Mouse (Mus musculus): ENCODE measurements around the gene Clasp1. TPM values are rescaled to one million over a fixed set of nuclear protein-coding genes. Genes with fewer than 3 reads are reported as not detected.

The Clasp1 gene
- polyA plus RNA-seq, 1 experiment from 2014 or later: 98.6 TPM

DNA sequence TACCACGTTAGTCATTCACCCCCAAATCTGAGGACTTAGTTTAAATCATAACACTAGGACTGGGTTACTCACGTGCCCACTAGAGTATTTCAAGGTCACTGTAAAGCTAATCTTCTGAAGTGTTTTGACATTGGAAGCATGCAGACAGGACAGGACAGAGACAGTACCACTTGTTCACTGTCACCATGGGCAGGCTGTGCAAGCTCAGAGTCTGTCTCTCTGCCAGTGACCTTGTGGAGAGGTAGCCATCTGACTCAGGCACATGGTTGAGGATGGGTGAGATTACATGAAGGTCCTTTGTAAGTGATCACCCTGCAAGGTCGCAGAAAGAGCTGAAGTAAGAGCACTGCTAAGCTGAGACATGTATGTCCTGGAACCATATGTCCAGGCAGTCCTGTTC is 122.1 kb downstream of the Clasp1 start:
- Histone ChIP-seq H3K9me3 (ENCODE audit: control insufficient read depth, low read length) (no peaks in the 10 kb centered on the region), H3K27me3 (ENCODE audit: control insufficient read depth, insufficient read depth, low read length) (no peaks in the 10 kb centered on the region), H3K4me1 (ENCODE audit: control insufficient read depth, insufficient read depth, low read length) (no peaks in the 10 kb centered on the region), H3K36me3 (ENCODE audit: control insufficient read depth, insufficient read depth, low read length) (peaks cover 25% of the 10 kb centered on the region), H3K4me3 (ENCODE audit: low read depth, low read length) (no peak overlapping the region), H3K27ac (ENCODE audit: low read depth, low read length) (no peak overlapping the region), H3K4me2 (ENCODE audit: low read depth) (no peak overlapping the region), H3K9ac (ENCODE audit: low read length) (no peak overlapping the region)
- ATAC-seq (ENCODE audit: insufficient read depth, low FRiP score, low TSS enrichment) (no peak), DNase-seq (ENCODE audit: low spot score) (no peak)
- 91% methylated on average over 3 of the region's 3 CpGs for WGBS

DNA sequence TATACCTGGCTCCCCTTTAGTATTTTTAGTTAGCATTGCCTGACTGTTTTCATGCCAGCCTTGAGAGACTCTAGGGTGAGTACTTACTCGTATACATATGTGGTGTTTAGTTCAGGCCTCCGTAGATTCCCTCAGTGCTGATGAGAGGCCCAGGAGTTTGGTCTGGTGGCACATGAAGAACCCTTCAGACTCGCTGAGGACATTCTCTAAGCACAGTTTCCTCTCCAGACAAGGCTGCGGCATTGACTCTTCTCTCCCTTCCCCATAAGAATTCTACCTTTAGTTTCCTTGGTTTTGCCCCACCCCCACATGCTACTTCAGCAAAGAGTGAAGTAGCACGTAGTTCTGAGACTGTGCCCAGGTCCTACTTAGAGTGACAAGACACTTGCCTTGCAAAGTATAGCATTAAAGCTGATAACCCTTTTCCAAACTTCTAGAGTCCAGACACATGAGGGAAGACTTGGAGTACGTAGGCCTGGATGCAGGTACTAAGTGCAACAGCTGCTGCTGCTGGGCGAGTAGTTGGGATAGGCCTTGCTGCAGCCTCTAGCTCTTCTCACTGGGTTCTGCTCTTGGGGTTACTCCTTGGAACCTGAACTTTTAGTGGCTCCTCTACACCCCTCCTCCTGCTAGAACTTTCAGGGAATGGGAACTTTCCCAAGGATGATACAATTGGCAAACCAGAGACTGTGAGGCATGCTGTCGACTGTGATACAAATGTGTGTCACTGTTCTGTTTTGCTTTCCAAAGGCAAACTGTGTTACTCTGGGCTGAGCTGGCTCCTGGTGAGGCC is 123.1 kb downstream of the Clasp1 start:
- H3K27me3 ChIP-seq (ENCODE audit: control insufficient read depth, insufficient read depth, low read length): no peaks in the 10 kb centered on the region
- ATAC-seq (ENCODE audit: insufficient read depth, low FRiP score, low TSS enrichment): no peak
- peaks cover 23% of the 10 kb centered on the region for H3K36me3 ChIP-seq (ENCODE audit: control insufficient read depth, insufficient read depth, low read length)
- DNase-seq (ENCODE audit: low spot score): no peak
- no peak overlapping the region for H3K4me2 ChIP-seq (ENCODE audit: low read depth)
- no peaks in the 10 kb centered on the region for H3K9me3 ChIP-seq (ENCODE audit: control insufficient read depth, low read length)
- no peaks in the 10 kb centered on the region for H3K4me1 ChIP-seq (ENCODE audit: control insufficient read depth, insufficient read depth, low read length)
- H3K4me3 ChIP-seq (ENCODE audit: low read depth, low read length): no peak overlapping the region
- H3K9ac ChIP-seq (ENCODE audit: low read length): no peak overlapping the region
- H3K27ac ChIP-seq (ENCODE audit: low read depth, low read length): no peak overlapping the region
- WGBS: 92% methylated on average over 8 of the region's 8 CpGs

DNA sequence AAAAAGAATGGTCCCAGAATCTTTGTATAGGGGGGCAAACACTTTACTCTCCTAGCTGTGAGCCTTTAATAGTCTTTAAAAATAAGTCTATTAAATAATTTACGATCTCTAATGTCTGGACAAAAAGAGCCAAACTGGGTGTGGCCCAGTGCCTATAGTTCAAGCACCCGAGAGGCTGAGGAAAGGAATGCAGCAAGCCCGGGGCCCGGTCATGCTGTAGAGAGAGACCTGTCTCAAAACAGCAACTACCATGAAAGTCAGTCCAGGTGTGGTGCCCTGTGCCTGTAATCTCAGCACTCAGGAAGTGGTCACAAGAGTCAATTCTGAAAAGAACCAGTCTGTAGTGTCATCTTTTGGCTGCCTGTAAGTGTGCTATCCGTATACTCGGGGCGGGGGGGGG is 127.4 kb downstream of the Clasp1 start:
- peaks cover 3% of the 10 kb centered on the region for H3K36me3 ChIP-seq (ENCODE audit: control insufficient read depth, insufficient read depth, low read length)
- 72% methylated on average over 7 of the region's 7 CpGs for WGBS

DNA sequence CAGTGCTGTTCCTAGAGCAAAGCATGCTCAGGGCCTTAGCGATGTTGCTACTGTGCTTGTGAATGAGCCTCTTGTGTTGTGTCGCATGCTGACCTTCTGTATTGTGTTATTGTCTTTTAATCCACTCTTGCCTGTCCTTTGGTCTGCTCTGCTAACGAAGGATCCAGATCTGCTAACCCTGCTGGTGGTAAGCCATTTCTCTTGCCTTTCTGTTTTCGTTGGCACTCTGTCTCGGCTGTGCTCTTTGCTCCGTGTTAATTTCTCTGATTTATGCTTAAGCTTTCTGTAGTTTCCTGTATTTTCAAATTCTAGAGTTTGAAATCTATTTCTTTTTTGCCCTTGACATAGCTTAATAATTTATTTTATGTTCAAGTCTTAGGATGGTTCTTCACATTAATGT is 134.3 kb downstream of the Clasp1 start:
- H3K9me3 ChIP-seq (ENCODE audit: control insufficient read depth, low read length): no peaks in the 10 kb centered on the region
- no peak overlapping the region for H3K9ac ChIP-seq (ENCODE audit: low read length)
- ATAC-seq (ENCODE audit: insufficient read depth, low FRiP score, low TSS enrichment) (no peak), DNase-seq (ENCODE audit: low spot score) (no peak)
- WGBS: 91% methylated on average over 6 of the region's 6 CpGs
- no peaks in the 10 kb centered on the region for H3K27me3 ChIP-seq (ENCODE audit: control insufficient read depth, insufficient read depth, low read length)
- H3K36me3 ChIP-seq (ENCODE audit: control insufficient read depth, insufficient read depth, low read length): peaks cover 16% of the 10 kb centered on the region
- H3K27ac ChIP-seq (ENCODE audit: low read depth, low read length): no peak overlapping the region
- H3K4me2 ChIP-seq (ENCODE audit: low read depth): no peak overlapping the region
- H3K4me3 ChIP-seq (ENCODE audit: low read depth, low read length): no peak overlapping the region
- H3K4me1 ChIP-seq (ENCODE audit: control insufficient read depth, insufficient read depth, low read length): no peaks in the 10 kb centered on the region

More for the DNA sequence above, 127.4 kb downstream of the Clasp1 start:
- Histone ChIP-seq H3K9ac (ENCODE audit: low read length) (no peak overlapping the region), H3K27me3 (ENCODE audit: control insufficient read depth, insufficient read depth, low read length) (no peaks in the 10 kb centered on the region), H3K4me2 (ENCODE audit: low read depth) (no peak overlapping the region), H3K4me3 (ENCODE audit: low read depth, low read length) (no peak overlapping the region), H3K4me1 (ENCODE audit: control insufficient read depth, insufficient read depth, low read length) (no peaks in the 10 kb centered on the region), H3K9me3 (ENCODE audit: control insufficient read depth, low read length) (no peaks in the 10 kb centered on the region), H3K27ac (ENCODE audit: low read depth, low read length) (no peak overlapping the region)
- no peak for DNase-seq (ENCODE audit: low spot score)
- peak; percentile 23; the same call in 1 of the 2 replicates for ATAC-seq (ENCODE audit: insufficient read depth, low FRiP score, low TSS enrichment)

DNA sequence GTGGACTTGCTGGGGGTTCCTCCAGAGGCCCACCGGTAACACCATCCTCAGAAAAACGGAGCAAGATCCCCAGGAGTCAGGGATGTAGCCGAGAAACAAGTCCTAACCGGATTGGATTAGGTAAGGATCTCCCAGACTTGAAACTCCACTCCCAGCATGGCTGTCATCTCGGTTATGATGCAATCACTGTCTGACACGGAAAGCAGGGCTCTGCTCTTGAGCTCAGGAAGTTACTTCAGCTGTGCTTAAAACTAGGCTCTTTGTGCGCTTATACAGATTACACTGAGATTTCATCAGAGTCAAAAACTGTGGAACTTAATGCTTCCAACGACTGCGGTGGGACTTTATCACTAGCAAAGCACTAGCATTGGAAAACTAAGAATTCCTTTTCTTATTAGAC is 136.5 kb downstream of the Clasp1 start:
- WGBS: 93% methylated on average over 9 of the region's 9 CpGs
- H3K4me2 ChIP-seq (ENCODE audit: low read depth): no peak overlapping the region
- H3K4me1 ChIP-seq (ENCODE audit: control insufficient read depth, insufficient read depth, low read length): no peaks in the 10 kb centered on the region
- H3K27ac ChIP-seq (ENCODE audit: low read depth, low read length): no peak overlapping the region
- H3K9me3 ChIP-seq (ENCODE audit: control insufficient read depth, low read length): no peaks in the 10 kb centered on the region
- H3K9ac ChIP-seq (ENCODE audit: low read length): no peak overlapping the region
- no peak for DNase-seq (ENCODE audit: low spot score)
- no peak overlapping the region for H3K4me3 ChIP-seq (ENCODE audit: low read depth, low read length)
- no peak for ATAC-seq (ENCODE audit: insufficient read depth, low FRiP score, low TSS enrichment)
- H3K27me3 ChIP-seq (ENCODE audit: control insufficient read depth, insufficient read depth, low read length): no peaks in the 10 kb centered on the region
- peaks cover 17% of the 10 kb centered on the region for H3K36me3 ChIP-seq (ENCODE audit: control insufficient read depth, insufficient read depth, low read length)

DNA sequence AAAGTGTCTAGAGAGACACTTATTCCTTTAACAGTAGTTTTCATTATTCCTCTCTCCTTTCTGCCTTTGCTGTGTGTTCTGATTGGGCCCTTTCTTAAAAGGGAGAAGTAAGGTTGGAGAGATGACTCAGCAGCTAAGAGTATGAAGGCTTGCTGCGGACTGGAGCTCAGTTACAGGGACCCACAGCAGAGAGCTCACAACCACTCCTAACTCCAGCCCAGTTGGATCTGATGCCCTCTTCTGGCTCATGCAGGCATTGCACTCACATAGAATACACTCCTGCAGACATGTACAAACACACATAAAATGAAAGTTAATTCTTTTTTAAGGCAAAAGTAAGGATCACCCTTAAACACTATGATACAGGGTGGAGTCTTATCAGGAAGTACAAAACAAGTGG is 140.4 kb downstream of the Clasp1 start:
- no peaks in the 10 kb centered on the region for H3K9me3 ChIP-seq (ENCODE audit: control insufficient read depth, low read length)
- no peak overlapping the region for H3K27ac ChIP-seq (ENCODE audit: low read depth, low read length)
- H3K27me3 ChIP-seq (ENCODE audit: control insufficient read depth, insufficient read depth, low read length): no peaks in the 10 kb centered on the region
- H3K9ac ChIP-seq (ENCODE audit: low read length): no peak overlapping the region
- WGBS: 96% methylated on average over 1 of the region's 1 CpGs
- no peaks in the 10 kb centered on the region for H3K4me1 ChIP-seq (ENCODE audit: control insufficient read depth, insufficient read depth, low read length)
- H3K4me3 ChIP-seq (ENCODE audit: low read depth, low read length): no peak overlapping the region
- ATAC-seq (ENCODE audit: insufficient read depth, low FRiP score, low TSS enrichment) (no peak), DNase-seq (ENCODE audit: low spot score) (no peak)
- H3K4me2 ChIP-seq (ENCODE audit: low read depth): no peak overlapping the region
- H3K36me3 ChIP-seq (ENCODE audit: control insufficient read depth, insufficient read depth, low read length): peaks cover 19% of the 10 kb centered on the region

DNA sequence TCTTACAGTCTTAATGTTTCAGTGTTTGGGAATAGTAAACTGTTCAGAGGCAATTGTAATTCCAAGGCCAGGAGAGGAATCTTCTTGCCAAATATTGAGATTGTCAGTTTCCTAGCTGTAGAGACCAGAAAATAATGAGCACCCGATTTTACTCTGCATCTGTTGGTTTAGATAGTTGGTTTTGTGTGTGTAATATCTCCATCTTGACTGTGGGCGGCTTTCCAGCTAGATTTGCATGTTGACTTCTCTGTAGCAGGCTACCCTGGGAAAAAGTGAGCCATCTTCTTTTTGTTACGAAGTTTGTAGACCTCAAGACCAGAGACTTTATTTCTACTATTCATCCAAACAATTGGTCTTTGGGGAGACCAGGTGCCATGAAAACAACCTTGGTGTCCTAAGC is 142.4 kb downstream of the Clasp1 start:
- WGBS: 96% methylated on average over 3 of the region's 3 CpGs
- Histone ChIP-seq H3K27ac (ENCODE audit: low read depth, low read length) (no peak overlapping the region), H3K4me2 (ENCODE audit: low read depth) (no peak overlapping the region), H3K27me3 (ENCODE audit: control insufficient read depth, insufficient read depth, low read length) (no peaks in the 10 kb centered on the region), H3K4me3 (ENCODE audit: low read depth, low read length) (no peak overlapping the region), H3K4me1 (ENCODE audit: control insufficient read depth, insufficient read depth, low read length) (no peaks in the 10 kb centered on the region), H3K9ac (ENCODE audit: low read length) (no peak overlapping the region), H3K36me3 (ENCODE audit: control insufficient read depth, insufficient read depth, low read length) (peaks cover 14% of the 10 kb centered on the region), H3K9me3 (ENCODE audit: control insufficient read depth, low read length) (no peaks in the 10 kb centered on the region)
- ATAC-seq (ENCODE audit: insufficient read depth, low FRiP score, low TSS enrichment) (no peak), DNase-seq (ENCODE audit: low spot score) (no peak)

DNA sequence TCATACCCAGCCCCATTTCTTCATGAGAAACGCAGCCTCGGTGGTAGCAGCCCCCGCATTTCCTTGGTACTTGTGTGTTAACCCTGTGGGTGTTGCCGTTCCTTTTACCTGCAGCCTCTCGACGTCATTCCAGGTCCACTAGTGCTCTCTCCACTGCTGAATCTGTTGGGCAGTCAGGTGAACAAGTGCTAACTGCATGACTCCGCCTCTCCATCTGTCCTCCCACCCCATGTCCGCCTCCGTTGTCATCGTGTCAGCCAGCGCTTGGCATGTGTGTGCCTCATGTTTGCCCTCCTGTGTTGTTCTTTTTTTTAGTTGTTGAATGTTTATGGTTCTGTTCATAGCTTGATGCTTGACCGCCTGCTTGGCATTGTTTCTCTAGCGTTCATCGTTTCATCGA is 147.2 kb downstream of the Clasp1 start:
- Histone ChIP-seq H3K4me3 (ENCODE audit: low read depth, low read length) (no peak overlapping the region), H3K9ac (ENCODE audit: low read length) (no peak overlapping the region), H3K27ac (ENCODE audit: low read depth, low read length) (no peak overlapping the region), H3K9me3 (ENCODE audit: control insufficient read depth, low read length) (no peaks in the 10 kb centered on the region), H3K27me3 (ENCODE audit: control insufficient read depth, insufficient read depth, low read length) (no peaks in the 10 kb centered on the region), H3K4me1 (ENCODE audit: control insufficient read depth, insufficient read depth, low read length) (no peaks in the 10 kb centered on the region), H3K36me3 (ENCODE audit: control insufficient read depth, insufficient read depth, low read length) (peaks cover 15% of the 10 kb centered on the region), H3K4me2 (ENCODE audit: low read depth) (no peak overlapping the region)
- DNase-seq (ENCODE audit: low spot score): no peak
- ATAC-seq (ENCODE audit: insufficient read depth, low FRiP score, low TSS enrichment): no peak
- WGBS: 96% methylated on average over 15 of the region's 15 CpGs

DNA sequence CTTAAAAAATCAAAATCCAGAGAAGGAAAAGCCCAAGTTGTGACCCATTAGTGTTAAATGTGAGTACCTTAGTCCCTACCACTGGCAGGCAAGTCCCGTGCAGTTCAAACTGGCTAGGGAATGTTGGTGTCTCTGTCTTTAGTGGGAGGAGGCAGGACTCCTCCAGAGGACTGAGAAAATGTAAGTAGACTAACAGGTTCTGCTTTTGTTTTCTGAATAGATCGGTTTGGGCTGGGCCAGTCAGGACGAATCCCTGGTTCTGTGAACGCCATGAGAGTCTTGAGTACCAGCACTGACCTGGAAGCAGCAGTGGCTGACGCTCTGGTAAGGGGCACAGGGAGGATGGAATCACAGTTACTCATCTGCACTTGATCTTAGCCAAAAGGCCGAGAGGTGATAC is 150.2 kb downstream of the Clasp1 start:
- Histone ChIP-seq H3K27me3 (ENCODE audit: control insufficient read depth, insufficient read depth, low read length) (no peaks in the 10 kb centered on the region), H3K4me3 (ENCODE audit: low read depth, low read length) (no peak overlapping the region), H3K27ac (ENCODE audit: low read depth, low read length) (no peak overlapping the region), H3K4me2 (ENCODE audit: low read depth) (no peak overlapping the region), H3K4me1 (ENCODE audit: control insufficient read depth, insufficient read depth, low read length) (no peaks in the 10 kb centered on the region), H3K36me3 (ENCODE audit: control insufficient read depth, insufficient read depth, low read length) (peaks cover 21% of the 10 kb centered on the region), H3K9me3 (ENCODE audit: control insufficient read depth, low read length) (no peaks in the 10 kb centered on the region), H3K9ac (ENCODE audit: low read length) (no peak overlapping the region)
- 84% methylated on average over 6 of the region's 6 CpGs for WGBS
- no peak for DNase-seq (ENCODE audit: low spot score)
- no peak for ATAC-seq (ENCODE audit: insufficient read depth, low FRiP score, low TSS enrichment)

Measured in neural tube, embryonic 11.5 days (tissue).